Mouse (Mus musculus) heart, embryonic 11.5 days (tissue): ENCODE measurements around the gene Tent4b. TPM values are rescaled to one million over a fixed set of nuclear protein-coding genes. Genes with fewer than 3 reads are reported as not detected.

Experiments
- ATAC-seq: fragments of 200-750 bp; cut with Nextera tagmentation; replicated peaks from 2 replicates; pipeline ENCODE4 v1.8.0; 2017; ENCODE audit warnings: moderate library complexity; ENCODE audit not compliant: insufficient number of reproducible peaks, low FRiP score, low TSS enrichment
- H3K27ac ChIP-seq: fragments of 300-500 bp; sonication (generic); 2 replicates; pipeline ENCODE4 v1.5.1; 2014; ENCODE audit warnings: mild to moderate bottlenecking, low read depth, low read length
- H3K27me3 ChIP-seq: fragments of 300-500 bp; sonication (generic); 2 replicates; pipeline ENCODE4 v1.6.1; 2014; ENCODE audit warnings: mild to moderate bottlenecking, low read length, mixed read lengths; ENCODE audit not compliant: control insufficient read depth, insufficient read depth
- H3K36me3 ChIP-seq: fragments of 300-500 bp; sonication (generic); 2 replicates; pipeline ENCODE4 v1.6.1; 2014; ENCODE audit warnings: mild to moderate bottlenecking, low read length, moderate library complexity, mixed read lengths; ENCODE audit not compliant: control insufficient read depth, insufficient read depth
- H3K4me1 ChIP-seq: fragments of 300-500 bp; sonication (generic); 2 replicates; pipeline ENCODE4 v1.6.1; 2014; ENCODE audit warnings: low read length; ENCODE audit not compliant: control insufficient read depth, insufficient read depth
- H3K4me2 ChIP-seq: fragments of 300-500 bp; sonication (generic); 2 replicates; pipeline ENCODE4 v1.6.1; 2014; ENCODE audit warnings: mild to moderate bottlenecking, moderate library complexity
- H3K4me3 ChIP-seq: fragments of 300-500 bp; sonication (generic); 2 replicates; pipeline ENCODE4 v1.5.1; 2014; ENCODE audit warnings: low read depth, low read length
- H3K9ac ChIP-seq: fragments of 300-500 bp; sonication (generic); 2 replicates; pipeline ENCODE4 v1.6.1; 2014; ENCODE audit warnings: mild to moderate bottlenecking, low read depth, low read length, moderate library complexity
- H3K9me3 ChIP-seq: fragments of 300-500 bp; sonication (generic); replicated peaks from 2 replicates; pipeline ENCODE4 v1.6.1; 2016; ENCODE audit warnings: low read length; ENCODE audit not compliant: control insufficient read depth
- WGBS: fragments of 180-500 bp; shearing (Covaris S2); extraction: QIAGEN DNeasy Blood & Tissue Kit; methylation state at CpG from one replicate; pipeline ENCODE4 v1.1.7; 2014; ENCODE audit not compliant: insufficient replicate concordance; 5-methylcytosine and 5-hydroxymethylcytosine counted together
- polyA plus RNA-seq: library from polyadenylated mRNA; unstranded; fragments of >200 nt; fragmentation: Nextera tagmentation; extraction: Ambion mirVana; gene quantifications from 2 replicates; pipeline ENCODE4 v1.2.1, GENCODE M21; 2014

The Tent4b gene
- polyA plus RNA-seq, 1 experiment from 2014 or later, result 9.7 TPM

DNA sequence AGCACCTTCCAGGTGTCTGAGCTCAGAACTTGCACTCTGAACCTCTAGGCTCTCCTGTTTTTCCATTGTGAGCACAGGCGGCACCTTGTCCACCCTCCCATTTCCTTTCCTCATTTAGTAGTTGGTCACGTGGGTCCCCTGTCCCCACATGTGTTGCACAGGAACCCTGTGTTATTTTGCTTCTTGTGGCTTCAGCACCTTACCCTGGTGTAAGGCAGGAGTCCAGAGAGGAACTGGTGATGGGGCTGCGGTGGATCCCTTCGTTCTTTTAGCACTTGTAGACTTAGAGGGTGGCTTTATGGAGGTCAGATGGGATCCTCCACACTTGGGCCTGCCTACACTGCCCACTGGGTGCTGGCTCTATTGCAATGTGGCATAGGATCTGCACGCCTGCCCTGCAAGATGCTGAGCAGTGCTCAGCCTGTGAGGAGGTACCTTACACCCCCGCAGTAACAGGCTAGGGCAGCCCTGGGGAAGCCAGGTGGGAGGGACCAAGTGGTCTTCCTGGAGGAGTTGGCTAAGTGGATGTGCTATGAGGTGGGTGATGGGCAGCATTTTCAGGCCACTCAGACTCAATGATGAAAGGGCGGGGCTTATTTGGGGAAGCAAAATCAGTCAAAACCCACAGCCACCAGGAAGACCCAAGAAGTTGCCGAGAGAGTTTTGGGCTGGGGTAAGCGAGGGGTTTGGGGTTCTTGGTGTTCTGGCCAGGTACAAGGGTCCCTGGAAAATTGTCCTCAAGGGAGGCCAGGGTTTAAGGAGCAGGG is 94.8 kb downstream of the Tent4b start:
- H3K4me3 ChIP-seq, result no peak overlapping the region
- peaks cover 10% of the 10 kb centered on the region; the same call in 1 of the 2 replicates for H3K4me1 ChIP-seq
- no peaks in the 10 kb centered on the region for H3K9me3 ChIP-seq
- no peak for ATAC-seq
- peaks cover 4% of the 10 kb centered on the region for H3K27me3 ChIP-seq
- no peaks in the 10 kb centered on the region for H3K36me3 ChIP-seq
- no peak overlapping the region for H3K4me2 ChIP-seq
- 84% methylated on average over 9 of the region's 9 CpGs for WGBS
- H3K27ac ChIP-seq, result no peak overlapping the region
- no peak overlapping the region for H3K9ac ChIP-seq

- Histone ChIP-seq H3K4me2 (no peak overlapping the region), H3K36me3 (no peaks in the 10 kb centered on the region), H3K9ac (no peak overlapping the region), H3K27ac (no peak overlapping the region), H3K4me1 (peaks cover 10% of the 10 kb centered on the region), H3K4me3 (no peak overlapping the region), H3K27me3 (peaks cover 6% of the 10 kb centered on the region), H3K9me3 (no peaks in the 10 kb centered on the region)
- no peak for ATAC-seq
- 81% methylated on average over 2 of the region's 2 CpGs for WGBS
These were observed 96.0 kb downstream of the Tent4b start for GRCm38 (mm10) chr8:88294977-88295376.

GRCm38 (mm10) chr8:88297976-88298732 is 99.1 kb downstream of the Tent4b start:
- H3K4me3 ChIP-seq, result no peak overlapping the region

GRCm38 (mm10) chr8:88298733-88299103 is 99.7 kb downstream of the Tent4b start:
- no peaks in the 10 kb centered on the region for H3K36me3 ChIP-seq
- H3K4me3 ChIP-seq, result no peak overlapping the region
- H3K4me1 ChIP-seq, result peaks cover 10% of the 10 kb centered on the region
- WGBS, result 79% methylated on average over 10 of the region's 10 CpGs
- H3K4me2 ChIP-seq, result no peak overlapping the region
- no peak overlapping the region for H3K27ac ChIP-seq
- no peak overlapping the region for H3K9ac ChIP-seq
- no peak for ATAC-seq
- H3K9me3 ChIP-seq, result no peaks in the 10 kb centered on the region
- H3K27me3 ChIP-seq, result peaks cover 2% of the 10 kb centered on the region

More at GRCm38 (mm10) chr8:88297976-88298732, 99.1 kb downstream of the Tent4b start:
- peak; percentile 69 for ATAC-seq
- peaks cover 2% of the 10 kb centered on the region for H3K27me3 ChIP-seq
- H3K9me3 ChIP-seq, result no peaks in the 10 kb centered on the region
- WGBS, result 37% methylated on average over 12 of the region's 12 CpGs
- H3K36me3 ChIP-seq, result no peaks in the 10 kb centered on the region
- H3K4me1 ChIP-seq, result peaks cover 10% of the 10 kb centered on the region
- H3K9ac ChIP-seq, result no peak overlapping the region
- no peak overlapping the region for H3K4me2 ChIP-seq
- 0 out of 2 replicates have a peak overlapping the region, but pooled peaks have one; percentile 50 for H3K27ac ChIP-seq

DNA sequence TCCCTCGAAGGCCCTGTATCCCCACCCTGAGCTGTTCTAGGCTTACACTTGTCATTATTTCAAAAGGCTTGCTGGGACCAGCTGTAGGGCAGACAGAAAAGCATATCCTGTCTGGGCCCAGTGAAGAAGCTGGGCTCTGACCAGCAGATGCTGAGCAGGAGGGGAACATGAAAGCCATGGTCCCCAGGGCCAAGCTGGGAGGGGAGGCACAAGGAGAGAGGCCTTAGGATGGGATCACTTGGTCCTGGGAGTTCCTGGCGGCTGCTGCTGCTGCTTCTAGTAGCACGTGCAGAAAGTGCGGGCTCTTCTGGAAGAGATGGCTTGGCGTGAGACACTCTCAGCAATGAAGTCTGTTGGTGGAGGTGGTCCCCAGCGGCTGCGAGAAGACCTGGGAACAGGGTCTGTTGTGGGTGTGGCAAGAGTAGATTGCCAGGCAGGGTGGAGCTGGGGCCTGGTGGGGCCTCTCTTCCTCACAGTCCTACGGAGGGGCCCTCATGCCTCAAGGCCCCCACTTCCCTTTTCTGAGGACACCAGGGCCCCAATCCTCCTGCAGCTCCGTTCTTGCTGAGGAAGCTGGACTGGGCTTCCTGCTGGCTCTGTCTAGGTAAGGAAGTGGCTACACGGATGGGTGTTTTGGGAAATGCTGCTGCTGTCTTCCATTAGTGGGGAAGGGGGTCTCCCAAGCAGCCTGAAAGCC is 101.0 kb downstream of the Tent4b start:
- Histone ChIP-seq H3K4me1 (peaks cover 10% of the 10 kb centered on the region), H3K27ac (peak overlapping the region; percentile 29; the same call in 1 of the 2 replicates), H3K4me2 (peak overlapping the region; percentile 40; the same call in 1 of the 2 replicates), H3K9ac (no peak overlapping the region; the same call in 1 of the 2 replicates), H3K27me3 (peaks cover 2% of the 10 kb centered on the region; the same call in 1 of the 2 replicates), H3K36me3 (no peaks in the 10 kb centered on the region), H3K4me3 (no peak overlapping the region; the same call in 1 of the 2 replicates), H3K9me3 (no peaks in the 10 kb centered on the region)
- 69% methylated on average over 10 of the region's 10 CpGs for WGBS
- ATAC-seq, result peak; percentile 68; the same call in 1 of the 2 replicates

DNA sequence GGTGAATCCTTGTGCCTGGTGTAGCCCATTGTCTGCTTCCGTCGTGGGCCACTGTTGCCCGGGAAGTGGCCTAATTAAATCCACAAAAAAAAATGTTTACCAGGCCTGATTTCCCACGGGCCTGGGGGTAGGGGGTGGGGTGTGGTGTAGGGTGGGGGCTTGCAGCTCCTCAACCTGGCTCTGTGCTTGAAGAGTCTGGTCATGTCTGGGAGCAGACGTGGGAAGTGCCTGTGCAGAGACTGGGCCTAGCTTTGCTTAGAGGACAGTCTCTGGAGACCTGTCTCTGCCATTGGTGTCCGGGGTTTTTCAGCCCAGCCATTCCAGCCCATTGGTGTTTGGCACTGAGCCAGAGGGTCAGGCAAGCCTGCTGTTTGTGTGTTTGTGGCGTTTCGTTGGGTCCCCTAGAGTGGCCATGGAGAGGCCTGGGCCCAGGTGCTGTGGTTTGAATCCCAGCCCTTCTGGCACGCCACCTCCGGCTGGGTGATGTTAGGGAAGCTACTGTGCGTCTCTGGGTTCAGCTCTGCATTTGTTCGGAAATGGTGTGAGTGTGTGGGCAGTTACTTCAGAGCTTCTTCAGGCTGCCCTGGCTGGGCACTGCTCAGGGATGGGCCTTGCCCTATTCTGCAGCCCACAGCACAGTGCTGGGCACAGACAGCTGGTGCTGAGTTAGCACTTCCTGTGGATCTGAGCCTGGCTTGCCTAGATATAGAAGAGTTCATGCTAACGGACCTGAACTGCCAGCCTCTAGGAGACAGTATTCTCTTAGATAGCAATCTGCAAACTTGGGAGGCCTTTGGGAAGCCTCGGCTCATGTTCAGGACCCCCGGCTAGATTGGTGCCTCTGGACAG is 102.8 kb downstream of the Tent4b start:
- 78% methylated on average over 15 of the region's 15 CpGs for WGBS
- Histone ChIP-seq H3K9ac (no peak overlapping the region), H3K36me3 (no peaks in the 10 kb centered on the region), H3K9me3 (no peaks in the 10 kb centered on the region), H3K4me1 (peaks cover 10% of the 10 kb centered on the region), H3K4me2 (peak overlapping the region; percentile 40), H3K27me3 (peaks cover 2% of the 10 kb centered on the region; the same call in 1 of the 2 replicates), H3K27ac (no peak overlapping the region), H3K4me3 (peak overlapping the region; percentile 8; the same call in 1 of the 2 replicates)
- ATAC-seq, result no peak

GRCm38 (mm10) chr8:88305814-88306213 is 106.8 kb downstream of the Tent4b start:
- Histone ChIP-seq H3K9ac (no peak overlapping the region), H3K4me3 (no peak overlapping the region), H3K36me3 (no peaks in the 10 kb centered on the region), H3K9me3 (no peaks in the 10 kb centered on the region), H3K27me3 (no peaks in the 10 kb centered on the region), H3K4me2 (no peak overlapping the region), H3K4me1 (no peaks in the 10 kb centered on the region; the same call in 1 of the 2 replicates), H3K27ac (no peak overlapping the region)
- no peak for ATAC-seq
- WGBS, result 74% methylated on average over 4 of the region's 4 CpGs
